Mouse (Mus musculus): ENCODE results near the gene Fxr2. TPM values are rescaled to one million over a fixed set of nuclear protein-coding genes. Genes with fewer than 3 reads are reported as not detected.
"Not testable (repeated sequence)": the region's sequence is repeated elsewhere in the genome, so short reads cannot be mapped to it uniquely, and the experiment has no call there.

Gene Fxr2
- polyA plus RNA-seq, 1 experiment: 27.8 TPM

GRCm38 (mm10) chr11:69697396-69697795, 64.6 kb downstream of the Fxr2 start:
- no peak overlapping the region for H3K4me3 ChIP-seq (ENCODE audit: insufficient read depth, low read depth, low read length)
- H3K4me1 ChIP-seq (ENCODE audit: control insufficient read depth, insufficient read depth, insufficient read length, low read length): 0 out of 2 replicates have a peak, but pooled peaks cover 3% of the 10 kb centered on the region

GRCm38 (mm10) chr11:69698574-69698973, 65.8 kb downstream of the Fxr2 start:
- no peak overlapping the region for H3K27ac ChIP-seq (replicated peaks; ENCODE audit: low read depth, low read length)
- H3K4me3 ChIP-seq (ENCODE audit: insufficient read depth, low read depth, low read length): no peak overlapping the region
- no peaks in the 10 kb centered on the region for H3K4me1 ChIP-seq (ENCODE audit: control insufficient read depth, insufficient read depth, insufficient read length, low read length)

More at GRCm38 (mm10) chr11:69697396-69697795, 64.6 kb downstream of the Fxr2 start:
- H3K27ac ChIP-seq (replicated peaks; ENCODE audit: low read depth, low read length): no peak overlapping the region

- Histone ChIP-seq H3K4me3 (ENCODE audit: insufficient read depth, low read depth, low read length) (no peak overlapping the region), H3K4me1 (ENCODE audit: control insufficient read depth, insufficient read depth, insufficient read length, low read length) (no peaks in the 10 kb centered on the region), H3K27ac (replicated peaks; ENCODE audit: low read depth, low read length) (no peak overlapping the region)
Observed at GRCm38 (mm10) chr11:69699595-69699994, 66.8 kb downstream of the Fxr2 start.

GRCm38 (mm10) chr11:69702886-69703285, 70.1 kb downstream of the Fxr2 start:
- not testable (repeated sequence) for H3K27ac ChIP-seq (replicated peaks; ENCODE audit: low read depth, low read length); H3K4me3 ChIP-seq (ENCODE audit: insufficient read depth, low read depth, low read length); H3K4me1 ChIP-seq (ENCODE audit: control insufficient read depth, insufficient read depth, insufficient read length, low read length)

Other genes starting within 250 kb of the Fxr2 start
- gene Naa38, start 237.5 kb upstream of the Fxr2 start, polyA plus RNA-seq (2012; ENCODE audit: insufficient read depth, insufficient read length, missing spikeins): 249 and 290 TPM in 2 replicates
- gene Cyb5d1, start 237.4 kb upstream of the Fxr2 start, polyA plus RNA-seq (2012; ENCODE audit: insufficient read depth, insufficient read length, missing spikeins): 16.1 and 18.9 TPM in 2 replicates
- gene Tmem88, start 234.8 kb upstream of the Fxr2 start, polyA plus RNA-seq (2012; ENCODE audit: insufficient read depth, insufficient read length, missing spikeins): 4.1 and 8.3 TPM in 2 replicates
- 13.9 and 16.9 TPM in 2 replicates for gene Kdm6b, start 219.3 kb upstream of the Fxr2 start, polyA plus RNA-seq (2012; ENCODE audit: insufficient read depth, insufficient read length, missing spikeins)
- not detected in 2 replicates for gene Dnah2, start 83.9 kb upstream of the Fxr2 start, polyA plus RNA-seq (2012; ENCODE audit: insufficient read depth, insufficient read length, missing spikeins)
- gene Efnb3, start 72.8 kb upstream of the Fxr2 start, polyA plus RNA-seq (2012; ENCODE audit: insufficient read depth, insufficient read length, missing spikeins): not detected in 2 replicates
- 10.7 and 10.9 TPM in 2 replicates for gene Wrap53, start 52.7 kb upstream of the Fxr2 start, polyA plus RNA-seq (2012; ENCODE audit: insufficient read depth, insufficient read length, missing spikeins)
- 13.6 and 18.3 TPM in 2 replicates for gene Trp53, start 52.6 kb upstream of the Fxr2 start, polyA plus RNA-seq (2012; ENCODE audit: insufficient read depth, insufficient read length, missing spikeins)
- 6.7 and 8.3 TPM in 2 replicates for gene Atp1b2, start 27.0 kb upstream of the Fxr2 start, polyA plus RNA-seq (2012; ENCODE audit: insufficient read depth, insufficient read length, missing spikeins)
- gene Shbg, start 15.1 kb upstream of the Fxr2 start, polyA plus RNA-seq (2012; ENCODE audit: insufficient read depth, insufficient read length, missing spikeins): not detected in 2 replicates
- gene Sat2, start 11.0 kb upstream of the Fxr2 start, polyA plus RNA-seq (2012; ENCODE audit: insufficient read depth, insufficient read length, missing spikeins): 8.6 and 10.9 TPM in 2 replicates
- not detected in 2 replicates for gene Sox15, start 22.3 kb downstream of the Fxr2 start, polyA plus RNA-seq (2012; ENCODE audit: insufficient read depth, insufficient read length, missing spikeins)
- gene Mpdu1, start 29.7 kb downstream of the Fxr2 start, polyA plus RNA-seq (2012; ENCODE audit: insufficient read depth, insufficient read length, missing spikeins): 73.8 and 102 TPM in 2 replicates
- gene Cd68, start 33.2 kb downstream of the Fxr2 start, polyA plus RNA-seq (2012; ENCODE audit: insufficient read depth, insufficient read length, missing spikeins): 10.3 and 12.1 TPM in 2 replicates
- 268 and 317 TPM in 2 replicates for gene Eif4a1, start 39.4 kb downstream of the Fxr2 start, polyA plus RNA-seq (2012; ENCODE audit: insufficient read depth, insufficient read length, missing spikeins)
- gene Senp3, start 49.1 kb downstream of the Fxr2 start, polyA plus RNA-seq (2012; ENCODE audit: insufficient read depth, insufficient read length, missing spikeins): 49.9 and 65.3 TPM in 2 replicates
- 4.1 and 4.9 TPM in 2 replicates for gene Tnfsf13, start 52.8 kb downstream of the Fxr2 start, polyA plus RNA-seq (2012; ENCODE audit: insufficient read depth, insufficient read length, missing spikeins)
- gene Tnfsf12, start 62.9 kb downstream of the Fxr2 start, polyA plus RNA-seq (2012; ENCODE audit: insufficient read depth, insufficient read length, missing spikeins): 12.7 and 13.7 TPM in 2 replicates
- 0.99 and 2.8 TPM in 2 replicates for gene Tnfsfm13, start 63.1 kb downstream of the Fxr2 start, polyA plus RNA-seq (2012; ENCODE audit: insufficient read depth, insufficient read length, missing spikeins)
- gene Polr2a, start 125.6 kb downstream of the Fxr2 start, polyA plus RNA-seq (2012; ENCODE audit: insufficient read depth, insufficient read length, missing spikeins): 10.4 and 16.5 TPM in 2 replicates
- not detected in 2 replicates for gene Slc35g3, start 129.0 kb downstream of the Fxr2 start, polyA plus RNA-seq (2012; ENCODE audit: insufficient read depth, insufficient read length, missing spikeins)
- gene Zbtb4, start 132.9 kb downstream of the Fxr2 start, polyA plus RNA-seq (2012; ENCODE audit: insufficient read depth, insufficient read length, missing spikeins): 17.2 and 23.6 TPM in 2 replicates
- gene Chrnb1, start 163.0 kb downstream of the Fxr2 start, polyA plus RNA-seq (2012; ENCODE audit: insufficient read depth, insufficient read length, missing spikeins): 1.7 and 2.4 TPM in 2 replicates
- 5.6 and 7.5 TPM in 2 replicates for gene Fgf11, start 168.9 kb downstream of the Fxr2 start, polyA plus RNA-seq (2012; ENCODE audit: insufficient read depth, insufficient read length, missing spikeins)
- gene Tmem102, start 172.6 kb downstream of the Fxr2 start, polyA plus RNA-seq (2012; ENCODE audit: insufficient read depth, insufficient read length, missing spikeins): 1.2 TPM in 1 of 2 replicates, not detected in the other
- gene Gm39566, start 182.3 kb downstream of the Fxr2 start, polyA plus RNA-seq (2012; ENCODE audit: insufficient read depth, insufficient read length, missing spikeins): not detected in 2 replicates
- not detected in 2 replicates for gene Spem2, start 185.5 kb downstream of the Fxr2 start, polyA plus RNA-seq (2012; ENCODE audit: insufficient read depth, insufficient read length, missing spikeins)
- gene Spem1, start 189.2 kb downstream of the Fxr2 start, polyA plus RNA-seq (2012; ENCODE audit: insufficient read depth, insufficient read length, missing spikeins): not detected in 2 replicates
- gene Nlgn2, start 204.8 kb downstream of the Fxr2 start, polyA plus RNA-seq (2012; ENCODE audit: insufficient read depth, insufficient read length, missing spikeins): 1.8 and 2.7 TPM in 2 replicates
- 206 and 248 TPM in 2 replicates for gene Tmem256, start 205.5 kb downstream of the Fxr2 start, polyA plus RNA-seq (2012; ENCODE audit: insufficient read depth, insufficient read length, missing spikeins)
- 18.7 TPM in 2 replicates for gene Plscr3, start 213.4 kb downstream of the Fxr2 start, polyA plus RNA-seq (2012; ENCODE audit: insufficient read depth, insufficient read length, missing spikeins)
- not detected in 2 replicates for gene Tnk1, start 225.7 kb downstream of the Fxr2 start, polyA plus RNA-seq (2012; ENCODE audit: insufficient read depth, insufficient read length, missing spikeins)
- gene Tmem95, start 245.0 kb downstream of the Fxr2 start, polyA plus RNA-seq (2012; ENCODE audit: insufficient read depth, insufficient read length, missing spikeins): not detected in 2 replicates
- 2.5 and 3.3 TPM in 2 replicates for gene Kctd11, start 248.4 kb downstream of the Fxr2 start, polyA plus RNA-seq (2012; ENCODE audit: insufficient read depth, insufficient read length, missing spikeins)

Data from brown adipose tissue, adult 24 weeks (tissue).